Mouse (Mus musculus): ENCODE results near the gene Ndufs8. TPM values are rescaled to one million over a fixed set of nuclear protein-coding genes. Genes with fewer than 3 reads are reported as not detected.

Ndufs8 gene
- total RNA-seq, 2 experiments from 2014 or later, result 205 to 212 TPM

DNA sequence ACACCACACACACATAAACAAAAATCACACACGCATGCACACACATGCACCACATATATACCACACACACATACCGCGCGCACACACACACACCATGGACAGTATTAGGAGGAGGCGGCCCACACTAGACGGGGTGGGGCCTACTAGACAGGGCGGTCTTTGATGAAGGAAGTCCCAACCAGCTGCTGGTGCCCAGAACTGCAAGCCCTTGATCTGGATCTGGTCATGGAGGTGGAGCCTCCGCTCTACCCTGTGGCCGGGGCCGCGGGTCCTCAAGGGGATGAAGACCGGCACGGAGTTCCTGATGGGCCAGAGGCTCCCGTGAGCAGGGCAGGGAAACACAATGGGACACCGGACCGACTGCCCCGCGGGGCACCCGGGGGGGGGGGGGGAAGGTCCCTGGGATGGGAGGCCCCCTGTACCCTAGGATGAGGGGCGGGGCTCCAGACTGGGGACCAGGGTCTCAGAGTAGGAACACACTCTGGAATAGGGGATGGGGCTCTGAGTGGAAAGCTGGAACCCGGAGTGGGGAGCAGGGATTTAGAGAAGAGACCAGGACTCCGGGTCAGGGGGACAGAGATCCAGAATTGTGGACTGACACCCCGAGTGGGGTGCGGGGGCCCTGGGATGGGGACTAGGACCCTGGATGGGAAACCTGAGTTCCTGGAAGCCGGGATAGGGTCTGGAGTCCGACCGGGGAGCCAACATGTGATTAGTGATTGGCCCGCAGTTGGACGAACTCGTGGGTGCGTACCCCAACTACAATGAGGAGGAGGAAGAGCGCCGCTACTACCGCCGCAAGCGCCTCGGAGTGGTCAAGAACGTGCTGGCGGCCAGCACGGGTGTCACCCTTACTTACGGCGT, 22.7 kb upstream of the Ndufs8 start, which contains the start of gene Unc93b1:
Unc93b1 (plus strand) TSS at position 155 of the 864 bp plus-strand sequence.
- DNase-seq (ENCODE audit: low spot score in 2 of 2), result peak; percentile 55 to 67

GRCm38 (mm10) chr19:3931716-3932115, 19.1 kb upstream of the Ndufs8 start:
- no peak for DNase-seq (ENCODE audit: low spot score in 2 of 2)

DNA sequence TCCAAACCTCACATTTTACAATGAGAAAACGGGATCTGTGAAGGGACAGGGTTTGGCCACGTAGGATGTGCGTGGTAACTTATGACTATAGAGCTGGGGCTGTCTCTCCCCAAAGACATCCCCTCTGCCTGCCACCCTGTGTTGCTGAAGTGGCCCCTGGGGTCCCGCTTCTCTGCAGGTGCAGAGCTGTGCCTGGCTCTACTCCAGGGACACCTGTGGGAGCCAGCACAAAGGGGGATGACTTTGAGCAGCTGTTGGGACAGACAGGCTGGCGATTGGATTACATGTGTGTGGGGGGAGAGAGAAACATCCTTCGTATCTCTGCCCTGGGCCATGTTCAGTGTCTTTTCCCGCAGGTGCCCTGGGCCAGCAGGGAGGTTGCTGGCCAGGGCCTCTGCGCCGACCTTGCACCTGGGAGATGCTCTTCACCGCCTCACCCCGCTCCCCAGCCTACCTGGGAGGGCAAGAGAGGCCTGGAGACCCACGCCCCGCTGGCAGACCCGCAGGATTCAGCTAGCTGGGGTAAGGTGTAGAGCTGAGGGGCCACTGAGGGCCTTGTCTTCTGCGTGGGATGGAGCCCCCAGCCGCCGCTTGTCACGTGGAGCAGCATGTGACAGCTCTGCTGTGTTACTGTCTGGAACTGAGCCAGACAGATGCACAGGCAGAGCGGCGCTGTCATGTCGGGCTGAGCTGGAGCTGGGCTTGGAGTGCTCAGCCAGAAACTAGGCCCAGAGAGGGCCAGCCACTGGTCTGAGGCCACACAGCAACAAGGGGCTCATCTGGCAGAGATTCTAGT, 17.9 kb upstream of the Ndufs8 start:
- DNase-seq (ENCODE audit: low spot score in 2 of 2), result no peak

DNA sequence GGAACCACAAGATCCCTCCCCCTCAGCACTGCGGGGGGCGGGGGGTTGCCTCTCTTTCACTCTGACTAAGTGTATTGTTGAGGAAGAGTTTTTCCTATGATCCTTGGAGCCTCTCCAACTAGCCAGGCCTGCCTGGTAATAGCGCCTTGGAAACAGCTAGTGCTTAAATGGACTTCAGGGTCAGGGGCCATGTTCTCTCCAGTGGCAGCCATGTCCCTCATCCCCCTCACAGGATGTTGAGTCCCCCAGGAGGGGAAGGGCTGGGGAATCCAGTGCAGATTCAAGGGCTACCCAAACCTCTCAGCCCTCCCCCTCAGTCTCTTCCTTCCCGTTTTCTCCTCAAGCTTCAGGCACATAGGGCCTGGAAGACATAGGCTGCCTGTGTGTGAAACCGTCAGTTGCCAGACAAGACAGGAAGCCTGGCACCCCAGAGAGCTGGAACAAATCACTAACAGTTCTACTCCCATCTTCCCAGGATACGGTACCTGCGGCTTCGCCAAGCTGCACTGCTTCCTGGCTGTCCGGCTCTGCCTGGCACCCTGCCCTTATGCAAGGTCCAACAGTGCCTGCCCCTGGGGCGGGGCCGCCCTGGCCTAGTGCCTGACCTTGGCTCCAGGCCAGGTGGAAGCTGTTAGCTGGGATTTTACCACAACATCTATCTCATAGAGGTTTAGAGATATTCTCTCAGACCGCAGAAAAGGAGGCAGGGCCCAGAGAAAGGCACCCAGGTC, 16.8 kb upstream of the Ndufs8 start, which contains the start of gene Aldh3b1:
Aldh3b1 (minus strand) TSS at position 598 of the 731 bp plus-strand sequence.
- DNase-seq (ENCODE audit: low spot score in 2 of 2), result peak; percentile 85 to 92

DNA sequence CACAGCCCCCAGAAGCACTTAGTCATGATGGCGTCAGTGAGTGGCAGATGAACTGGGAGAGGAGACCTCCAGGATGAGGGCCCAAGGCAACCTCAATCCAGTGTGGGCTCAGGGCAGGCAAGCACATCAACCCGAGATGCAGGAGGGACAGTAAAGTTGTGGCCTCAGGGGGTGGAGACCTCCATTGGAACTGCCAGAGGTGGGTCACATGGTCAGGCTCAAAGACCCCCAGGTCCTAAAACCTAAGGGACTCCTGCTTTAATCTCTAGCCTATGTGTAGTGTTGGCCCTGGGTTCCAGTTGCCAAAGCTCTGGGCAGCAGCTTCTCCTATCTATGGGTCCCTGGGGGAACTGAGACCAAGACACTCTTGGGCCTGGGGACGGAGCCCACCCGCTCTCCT, 16.2 kb upstream of the Ndufs8 start:
- no peak for DNase-seq (ENCODE audit: low spot score in 2 of 2)

DNA sequence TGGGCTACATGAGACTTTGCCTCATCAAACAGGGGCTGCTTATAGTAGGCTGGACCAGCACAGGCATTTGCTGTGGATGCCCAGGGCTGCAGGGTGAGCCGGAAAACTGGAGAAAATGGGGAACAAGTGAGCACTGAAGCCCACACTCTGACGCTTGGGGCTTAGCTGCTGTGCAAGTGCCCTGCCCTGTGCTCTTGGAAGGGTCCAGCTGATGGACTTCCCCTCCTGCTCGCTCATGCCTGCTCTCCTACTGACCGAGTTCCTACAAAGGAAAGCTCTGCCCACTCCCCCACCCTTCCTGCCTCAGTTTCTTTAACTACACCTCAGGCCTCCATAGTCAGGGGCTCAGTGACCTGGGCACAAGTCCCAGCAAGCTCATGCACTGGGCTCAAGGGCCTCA, 15.4 kb upstream of the Ndufs8 start:
- no peak for DNase-seq (ENCODE audit: low spot score in 2 of 2)

DNA sequence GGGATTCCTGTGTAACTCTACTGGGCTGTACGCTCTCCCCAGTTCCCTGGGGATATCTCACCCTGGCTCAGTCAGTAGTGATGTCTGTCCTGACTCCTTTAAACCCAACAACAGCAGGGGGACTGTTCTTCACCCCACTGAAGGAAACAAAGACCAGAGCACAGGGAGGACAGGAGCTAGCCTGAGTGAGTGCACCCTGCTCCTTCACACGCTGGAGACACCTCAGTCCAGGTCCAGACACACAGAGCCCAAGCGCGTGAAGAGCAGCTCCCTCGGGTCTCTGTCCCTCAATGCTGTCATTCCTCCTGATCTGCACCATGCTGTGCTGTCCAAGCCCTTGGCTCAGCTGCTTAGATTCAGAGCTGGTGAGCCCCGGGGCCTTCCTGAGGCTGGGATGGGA, 14.1 kb upstream of the Ndufs8 start:
- no peak for DNase-seq (ENCODE audit: low spot score in 2 of 2)

- no peak for DNase-seq (ENCODE audit: low spot score in 2 of 2)
Observed at GRCm38 (mm10) chr19:3926279-3926678, 13.7 kb upstream of the Ndufs8 start.

DNA sequence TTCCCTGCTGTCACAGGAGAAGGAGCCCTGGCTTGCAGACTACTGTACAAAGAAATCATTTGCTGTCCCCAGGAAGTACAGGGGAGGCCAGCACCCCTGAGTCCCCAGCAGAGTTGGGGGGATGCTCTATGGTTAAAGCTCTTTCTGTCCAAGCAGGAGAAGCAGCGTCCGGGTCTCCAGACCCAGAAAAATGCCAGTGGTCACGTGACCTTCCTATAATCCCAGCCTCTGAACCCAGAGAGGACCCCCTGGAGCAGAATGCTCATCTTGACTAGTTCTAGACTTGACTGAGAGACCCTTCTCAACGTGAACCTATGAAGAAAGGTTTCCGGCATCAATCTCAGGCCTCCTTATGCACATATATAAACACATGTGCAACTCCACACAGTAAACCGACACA, 13.3 kb upstream of the Ndufs8 start:
- DNase-seq (ENCODE audit: low spot score in 2 of 2), result no peak

DNA sequence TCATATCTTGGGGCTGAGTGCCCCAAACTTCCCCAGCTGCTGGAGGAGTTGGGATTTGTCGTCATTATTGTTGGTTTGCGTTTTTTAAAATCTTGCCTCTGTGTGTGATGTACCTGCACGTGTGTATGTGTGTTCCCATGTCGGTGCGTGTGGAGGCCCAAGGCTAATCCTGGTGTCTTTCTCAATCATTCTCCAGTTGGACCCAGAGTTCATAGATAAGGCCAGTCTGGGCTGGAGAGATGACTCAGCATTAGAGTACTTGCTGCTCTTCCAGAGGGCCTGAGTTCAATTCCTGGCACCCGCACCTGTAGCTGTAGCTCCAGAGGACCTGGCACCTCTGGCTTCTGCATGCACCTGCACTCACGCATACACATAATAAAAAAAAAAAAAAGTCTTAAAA, 12.3 kb upstream of the Ndufs8 start:
- DNase-seq (ENCODE audit: low spot score in 2 of 2), result no peak

DNA sequence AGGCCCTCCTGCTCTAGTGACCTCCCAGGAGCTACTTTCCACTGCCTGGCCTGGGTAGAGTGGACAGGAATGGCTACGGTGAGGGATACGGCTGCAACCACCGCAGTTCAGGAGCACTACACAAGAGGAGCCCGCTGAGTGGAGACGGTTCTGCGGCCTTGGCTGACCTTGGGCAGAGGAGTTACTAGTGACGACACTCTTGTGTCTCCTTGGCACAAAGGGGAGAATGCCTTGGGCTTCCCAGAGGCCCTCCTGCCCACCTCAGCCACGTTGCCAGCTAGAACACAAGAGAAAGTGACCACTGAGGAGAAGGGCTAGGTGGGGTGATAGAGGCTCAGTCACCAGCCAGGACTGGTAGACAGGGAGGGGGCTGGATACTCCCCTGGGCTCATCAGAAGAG, 11.6 kb upstream of the Ndufs8 start:
- DNase-seq (ENCODE audit: low spot score in 2 of 2), result no peak

DNA sequence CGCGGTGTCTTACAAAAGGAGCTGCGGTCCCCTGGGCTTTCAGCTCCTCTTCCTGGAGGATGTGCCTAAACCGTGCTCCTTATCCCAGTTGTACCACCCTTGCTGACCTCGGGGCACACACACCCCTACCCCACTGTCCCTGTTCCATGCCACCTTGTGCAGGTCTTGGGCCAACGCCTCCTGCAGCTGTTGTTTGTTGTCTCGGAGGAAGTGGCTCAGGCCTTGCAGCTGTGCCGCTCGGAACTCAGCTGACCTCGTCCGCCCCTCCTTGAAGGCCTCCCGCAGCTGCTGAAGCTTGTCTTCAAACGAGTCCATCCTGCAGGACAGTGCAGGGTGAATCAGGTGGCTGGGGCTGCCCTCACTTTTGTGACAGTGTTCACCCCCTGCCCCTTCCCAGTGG, 11.0 kb upstream of the Ndufs8 start:
- no peak for DNase-seq (ENCODE audit: low spot score in 2 of 2)

GRCm38 (mm10) chr19:3922661-3923371, 10.2 kb upstream of the Ndufs8 start:
- no peak for DNase-seq (ENCODE audit: low spot score in 2 of 2)

GRCm38 (mm10) chr19:3919928-3920327, 7.4 kb upstream of the Ndufs8 start:
- no peak for DNase-seq (ENCODE audit: low spot score in 2 of 2)

GRCm38 (mm10) chr19:3916727-3917126, 4.2 kb upstream of the Ndufs8 start:
- DNase-seq (ENCODE audit: low spot score in 2 of 2), result no peak

- no peak for DNase-seq (ENCODE audit: low spot score in 2 of 2)
Observed at GRCm38 (mm10) chr19:3914535-3914934, 2.0 kb upstream of the Ndufs8 start.

GRCm38 (mm10) chr19:3913692-3914091, 1.1 kb upstream of the Ndufs8 start:
- DNase-seq (ENCODE audit: low spot score in 2 of 2), result no peak

GRCm38 (mm10) chr19:3910206-3910605, 2.4 kb downstream of the Ndufs8 start:
- no peak for DNase-seq (ENCODE audit: low spot score in 2 of 2)

DNA sequence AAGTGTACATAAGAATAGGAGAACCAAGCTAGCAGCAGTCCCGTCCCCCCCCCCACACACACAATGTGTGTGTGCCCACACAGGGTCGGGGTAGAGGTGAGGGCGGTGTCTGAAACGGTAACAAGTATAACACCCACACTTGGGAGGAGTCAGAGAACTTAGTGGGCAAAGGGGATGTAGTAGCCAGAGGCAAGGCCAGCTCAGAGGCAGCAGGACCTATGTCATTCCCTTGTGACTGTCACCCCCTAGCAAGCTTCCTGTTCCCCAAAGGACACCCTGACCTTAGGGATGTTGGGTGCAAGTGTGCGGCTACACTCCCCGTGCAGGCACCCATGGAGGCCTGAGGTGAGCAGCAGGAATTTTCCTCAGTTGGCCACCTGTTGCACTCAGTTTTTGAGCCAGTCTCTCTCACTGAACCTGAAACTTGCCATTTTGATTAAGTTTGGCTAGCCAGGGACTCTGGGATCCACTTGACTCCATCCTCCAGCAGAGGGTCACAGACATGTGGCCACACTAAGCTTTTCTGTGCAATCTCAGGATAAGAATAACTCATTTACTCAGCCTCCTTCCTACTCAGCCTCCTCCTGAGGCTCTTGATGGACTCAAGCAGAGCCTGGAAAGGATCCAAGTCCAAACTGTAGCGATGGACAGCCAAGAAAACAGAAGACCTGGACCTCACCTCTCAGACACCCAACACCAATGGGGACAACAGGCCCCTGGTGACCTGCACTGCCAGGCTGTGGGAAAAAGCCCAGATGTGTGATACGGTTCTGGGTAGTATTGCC, 4.5 kb downstream of the Ndufs8 start:
- no peak for DNase-seq (ENCODE audit: low spot score in 2 of 2)
